Mouse (Mus musculus) embryo, embryonic 10 days (tissue): ENCODE measurements around the gene Ubap2l.

ENCODE experiments used
- DNase-seq: peaks from one replicate; pipeline ENCODE4 v3.0.0-alpha.2; 2015; ENCODE audit warnings: low spot score

Ubap2l gene

DNA sequence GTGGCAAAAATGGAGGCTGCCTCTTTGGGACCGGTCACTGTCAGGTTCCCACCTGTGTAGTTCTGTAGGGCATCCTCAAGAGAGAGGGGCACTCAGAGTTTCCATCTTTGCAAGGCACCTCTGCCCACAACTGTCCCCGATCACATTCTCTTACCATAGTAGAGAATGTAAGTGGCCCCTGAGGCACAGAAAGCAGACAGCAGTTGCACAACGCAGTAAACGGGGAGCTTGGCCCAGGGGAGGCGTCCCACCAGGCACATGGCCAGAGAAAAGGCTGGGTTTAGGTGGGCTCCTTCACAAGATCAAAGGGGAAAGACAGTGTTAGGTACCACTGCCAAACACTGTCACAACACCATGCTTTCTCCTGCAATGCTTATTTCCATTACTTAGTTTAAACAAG lies 86.5 kb downstream of the Ubap2l start:
- DNase-seq = no peak

DNA sequence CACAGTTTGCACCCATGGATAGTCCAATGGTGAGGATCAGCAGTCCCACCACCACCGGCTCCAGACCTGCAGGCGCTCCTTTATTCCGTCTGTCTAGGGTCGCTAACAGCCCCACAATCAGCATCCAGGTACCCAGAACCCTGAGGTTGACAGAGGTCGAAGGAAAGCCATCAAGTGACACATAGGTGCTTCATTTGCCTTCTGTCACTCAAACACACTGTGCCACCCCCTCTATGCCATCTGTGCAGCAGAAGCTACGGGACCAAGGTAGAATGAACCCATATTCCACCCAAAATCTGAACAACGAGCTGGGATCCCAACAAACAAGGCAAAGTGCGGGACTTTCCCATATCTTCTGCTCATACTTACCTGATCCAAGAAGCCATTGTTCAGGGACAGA lies 86.9 kb downstream of the Ubap2l start:
- no peak for DNase-seq

DNA sequence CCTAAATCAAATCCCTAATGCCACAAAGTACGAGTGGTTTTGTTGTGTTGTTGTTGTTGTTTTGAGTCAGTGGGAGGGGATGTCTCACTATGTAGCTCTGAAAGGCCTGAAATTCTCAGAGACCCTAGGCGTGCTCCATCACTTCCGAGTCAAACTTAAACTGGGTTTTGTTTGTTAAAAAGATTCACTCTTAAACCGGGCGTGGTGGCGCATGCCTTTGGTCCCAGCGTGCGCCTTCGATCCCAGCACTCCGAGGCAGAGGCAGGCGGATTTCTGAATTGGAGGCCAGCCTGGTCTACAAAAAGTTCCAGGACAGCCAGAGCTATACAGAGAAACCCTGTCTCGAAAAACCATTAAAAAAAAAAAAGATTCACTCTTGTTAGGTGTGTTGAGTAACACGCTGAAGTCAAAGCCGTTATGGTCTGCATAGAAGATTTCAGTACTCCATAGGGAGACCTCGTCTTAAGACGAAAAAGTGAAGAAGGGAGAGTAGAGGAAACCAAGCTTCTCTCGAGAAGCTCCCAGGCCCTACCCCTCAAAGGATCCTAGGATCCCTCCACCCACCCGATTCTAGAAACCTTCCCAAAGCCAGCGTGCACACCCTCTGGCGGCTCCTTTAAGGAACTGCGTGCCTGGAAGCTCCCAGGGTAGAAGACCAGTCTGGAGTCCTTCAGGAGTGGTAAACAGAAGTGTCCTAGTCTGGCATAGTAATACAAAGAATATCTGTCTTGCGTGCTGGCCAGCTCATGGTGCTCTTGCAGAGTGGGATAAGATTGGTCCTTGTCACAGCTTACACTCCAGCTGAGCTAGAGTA lies 88.3 kb downstream of the Ubap2l start:
- peak; percentile 83 for DNase-seq

DNA sequence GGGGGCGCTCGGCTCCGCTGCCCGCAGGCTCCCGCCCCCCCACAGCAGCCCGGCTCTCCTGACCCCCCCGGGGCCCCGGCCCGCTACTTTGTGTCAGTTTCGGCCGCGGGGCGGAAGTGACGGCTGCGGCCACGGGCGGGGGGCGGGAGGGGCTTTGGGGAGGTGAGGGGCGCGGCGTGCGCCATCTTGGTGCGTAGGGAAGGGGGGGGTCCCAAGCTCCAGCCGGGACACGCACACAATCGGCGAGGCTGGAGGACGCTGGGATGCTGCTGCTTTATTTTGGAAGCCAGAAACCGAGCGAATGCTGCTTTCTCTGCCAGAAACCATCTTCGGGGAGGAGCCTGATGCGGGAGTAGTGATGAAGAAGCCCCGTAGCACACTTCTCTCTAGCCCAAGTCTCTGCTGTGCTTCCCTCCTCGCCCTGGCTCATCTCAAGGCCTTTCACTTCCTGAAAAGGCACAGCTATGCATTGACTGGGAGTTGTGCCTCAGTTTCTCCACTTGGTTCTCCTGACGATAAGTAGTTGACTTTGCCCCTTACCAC lies 89.1 kb downstream of the Ubap2l start, which contains the start of gene Atp8b2:
TSS of gene Atp8b2 (minus strand) at position 288 of the 543 bp plus-strand sequence.
- peak; percentile 83 for DNase-seq

DNA sequence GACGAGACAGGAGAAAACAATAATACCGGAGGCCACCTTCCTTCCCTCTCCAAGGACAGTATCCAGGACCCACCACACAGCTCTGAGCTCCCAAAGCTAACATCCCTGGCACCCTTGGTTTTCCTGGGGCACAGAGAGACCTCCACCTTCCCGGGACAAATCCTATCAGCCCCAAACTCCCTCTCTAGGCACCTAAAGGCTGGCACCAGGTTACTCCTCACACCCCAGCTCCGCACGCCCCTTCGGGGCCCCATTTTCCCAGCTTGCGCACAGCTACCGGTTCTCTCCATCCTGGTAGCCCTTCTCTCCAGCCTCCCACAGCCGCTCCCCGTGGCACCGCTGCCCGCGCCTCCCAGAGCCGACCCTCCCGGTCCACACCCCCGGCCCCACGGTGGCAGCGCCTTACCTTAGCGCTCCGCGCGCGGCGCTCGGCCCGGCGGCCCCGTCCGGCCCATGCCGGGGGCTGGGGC lies 89.6 kb downstream of the Ubap2l start:
- DNase-seq = peak; percentile 44

DNA sequence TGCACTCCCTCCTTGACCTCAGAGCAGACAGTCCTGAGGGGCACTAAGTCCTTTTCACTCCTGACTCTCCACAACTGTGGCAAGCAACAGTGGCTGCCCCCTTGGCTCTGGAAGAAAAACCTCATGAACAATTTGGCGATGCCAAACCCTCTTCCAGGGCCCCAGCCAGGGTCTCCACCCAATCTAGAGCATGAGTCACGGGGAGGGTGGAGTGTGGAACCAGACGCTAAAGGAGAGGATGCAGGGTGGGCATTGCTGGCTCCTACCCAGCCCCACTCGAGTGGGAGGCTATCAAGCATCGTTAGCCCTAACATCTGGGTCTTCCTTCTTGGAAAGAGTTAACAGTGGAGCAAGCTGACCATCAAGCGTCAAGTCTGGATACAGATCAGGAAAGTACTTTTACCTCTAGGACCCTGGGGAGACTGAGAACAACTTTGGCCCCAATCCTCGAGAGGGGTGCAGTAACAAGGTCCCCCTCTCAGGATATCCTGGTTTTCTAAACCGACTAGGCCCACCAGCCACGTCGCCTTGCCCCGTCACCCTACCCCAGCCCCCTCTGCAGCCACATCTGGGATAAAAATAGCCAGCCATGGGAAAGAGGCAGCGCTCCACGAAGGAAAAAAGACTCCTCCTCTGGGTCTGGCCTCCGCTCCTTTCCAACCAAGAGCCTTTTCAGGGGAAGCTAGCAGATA lies 90.2 kb downstream of the Ubap2l start:
- peak; percentile 9 for DNase-seq

DNA sequence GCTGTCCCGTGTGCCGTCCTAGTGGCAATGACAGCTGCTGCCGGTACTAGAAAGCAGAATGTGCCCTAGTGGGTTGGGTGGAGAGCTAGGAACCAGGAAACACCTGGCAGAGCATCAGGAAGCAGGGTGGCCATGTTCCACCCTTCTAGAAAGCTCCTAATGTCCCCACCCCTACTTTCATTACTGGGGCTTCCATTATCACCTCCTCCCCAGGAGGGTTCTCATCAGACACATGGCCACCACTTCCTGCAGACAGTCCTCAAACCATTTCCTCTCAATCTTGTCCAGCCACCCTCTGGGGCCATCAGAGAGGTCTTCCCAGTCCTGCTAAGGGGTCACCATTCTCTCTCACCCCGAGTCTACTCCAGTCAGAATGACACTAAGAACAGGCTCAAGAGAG lies 91.0 kb downstream of the Ubap2l start:
- no peak for DNase-seq

DNA sequence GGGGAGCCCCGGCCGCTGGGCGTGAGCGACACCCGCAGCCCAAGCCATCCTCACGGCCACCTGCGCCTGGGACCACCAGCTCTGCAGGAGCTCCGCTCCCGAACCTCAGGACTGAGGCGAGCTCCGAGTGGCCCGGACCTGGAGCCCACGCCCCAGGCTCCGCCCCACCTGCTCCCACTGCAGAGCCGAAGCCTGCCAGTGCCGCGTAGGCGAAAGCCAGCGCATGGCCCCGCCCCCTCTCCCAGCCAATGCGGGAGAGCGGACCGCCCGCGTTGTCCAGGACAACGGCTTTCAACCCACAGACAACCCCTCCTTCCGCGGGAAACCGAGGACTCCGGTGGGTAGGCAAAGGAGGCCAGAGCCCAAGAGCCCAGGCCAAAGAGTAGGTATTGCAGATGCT lies 92.0 kb downstream of the Ubap2l start:
- DNase-seq = peak; percentile 91

DNA sequence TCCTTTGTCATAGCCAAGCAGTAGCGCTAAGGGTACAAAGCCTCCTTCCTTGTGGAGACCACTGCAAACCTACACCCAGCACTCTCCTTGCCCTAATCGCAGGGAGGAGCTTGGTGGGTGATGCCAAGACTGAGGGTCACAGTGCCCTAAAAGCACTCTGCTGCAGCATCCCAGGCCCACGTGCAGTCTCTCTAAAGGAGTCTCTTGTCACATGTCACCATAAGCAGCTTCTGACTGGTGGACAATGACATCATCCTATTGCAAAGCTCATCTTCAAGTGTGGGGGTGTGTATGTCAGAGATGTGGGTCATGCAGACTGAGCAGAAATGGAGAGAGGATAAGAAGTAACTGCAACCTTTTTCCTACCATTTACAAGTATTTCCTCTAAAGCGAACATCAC lies 93.0 kb downstream of the Ubap2l start:
- no peak for DNase-seq

DNA sequence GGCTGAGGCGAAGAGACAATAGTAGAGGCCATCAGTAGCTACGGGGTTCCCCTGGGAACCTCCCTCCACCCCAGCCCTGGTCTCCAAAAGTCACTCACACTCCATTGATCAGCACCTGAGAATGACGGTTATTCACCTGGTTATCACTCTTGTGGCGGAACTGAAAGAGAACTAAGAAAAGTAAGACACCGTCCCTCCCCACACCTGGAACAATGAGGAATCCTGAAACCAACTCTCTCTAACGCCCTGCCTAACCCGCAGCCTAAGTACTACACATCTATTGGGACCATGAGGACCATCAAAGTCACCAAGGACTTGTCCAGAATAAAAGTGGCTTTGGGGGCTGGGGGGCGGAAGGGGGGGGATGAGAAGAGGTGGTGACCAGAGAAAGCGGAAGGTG lies 94.5 kb downstream of the Ubap2l start:
- DNase-seq = no peak

DNA sequence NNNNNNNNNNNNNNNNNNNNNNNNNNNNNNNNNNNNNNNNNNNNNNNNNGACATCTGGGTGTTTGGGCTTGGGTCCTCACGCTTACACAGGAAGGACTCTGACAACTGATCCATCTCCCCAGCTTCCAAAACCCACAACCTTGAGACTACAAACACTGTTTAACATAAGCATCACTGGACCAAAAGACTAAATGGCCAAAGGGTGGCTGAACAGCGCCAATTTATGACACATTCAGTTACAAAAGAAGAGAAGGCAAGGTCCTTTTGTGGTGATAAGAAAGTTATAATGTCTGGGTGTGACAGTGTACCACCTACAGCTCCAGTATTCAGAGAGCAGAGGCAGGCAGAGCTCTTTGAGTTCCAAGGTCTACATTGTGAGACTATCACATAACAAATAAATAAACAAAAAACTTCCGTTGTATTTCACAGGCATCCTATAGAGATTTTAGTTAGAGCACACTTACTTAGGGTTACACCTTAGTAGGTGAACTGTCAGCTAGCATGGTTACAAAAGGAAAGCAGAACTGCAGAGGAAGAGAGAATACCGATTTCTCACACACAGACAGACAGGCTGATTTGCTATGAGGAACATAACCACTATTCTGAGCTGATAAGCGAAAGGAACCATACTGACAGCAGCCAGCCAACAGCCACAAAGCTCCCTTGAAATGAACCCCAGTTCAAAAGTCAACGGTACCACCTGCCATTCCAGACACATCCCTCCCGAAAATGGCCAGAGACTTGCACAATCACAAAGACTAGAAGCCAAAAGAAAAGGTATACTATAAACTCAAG lies 96.1 kb downstream of the Ubap2l start:
- DNase-seq = no peak

DNA sequence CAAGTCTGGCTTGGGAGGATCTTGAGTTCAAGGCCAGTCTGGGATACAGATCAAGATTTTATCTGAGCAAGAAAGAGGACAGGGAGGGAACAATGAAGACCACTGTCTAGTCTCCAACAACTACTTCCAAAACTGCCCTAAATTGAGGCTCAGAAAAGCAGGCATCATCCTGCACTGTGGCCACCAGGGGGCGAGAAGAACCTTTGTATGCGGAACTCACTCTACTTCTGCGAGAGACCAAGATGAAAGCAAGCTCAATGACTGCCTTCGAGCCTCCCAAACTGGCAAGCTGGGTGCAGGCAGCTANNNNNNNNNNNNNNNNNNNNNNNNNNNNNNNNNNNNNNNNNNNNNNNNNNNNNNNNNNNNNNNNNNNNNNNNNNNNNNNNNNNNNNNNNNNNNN lies 99.0 kb downstream of the Ubap2l start:
- DNase-seq = peak; percentile 92
